Mouse (Mus musculus): ENCODE results near the gene Rsrc1. TPM values are rescaled to one million over a fixed set of nuclear protein-coding genes. Genes with fewer than 3 reads are reported as not detected.

Gene Rsrc1
- 27.0 and 29.1 TPM in 2 replicates for polyA plus RNA-seq (2015; fragmentation: Nextera tagmentation; extraction: Ambion mirVana)

DNA sequence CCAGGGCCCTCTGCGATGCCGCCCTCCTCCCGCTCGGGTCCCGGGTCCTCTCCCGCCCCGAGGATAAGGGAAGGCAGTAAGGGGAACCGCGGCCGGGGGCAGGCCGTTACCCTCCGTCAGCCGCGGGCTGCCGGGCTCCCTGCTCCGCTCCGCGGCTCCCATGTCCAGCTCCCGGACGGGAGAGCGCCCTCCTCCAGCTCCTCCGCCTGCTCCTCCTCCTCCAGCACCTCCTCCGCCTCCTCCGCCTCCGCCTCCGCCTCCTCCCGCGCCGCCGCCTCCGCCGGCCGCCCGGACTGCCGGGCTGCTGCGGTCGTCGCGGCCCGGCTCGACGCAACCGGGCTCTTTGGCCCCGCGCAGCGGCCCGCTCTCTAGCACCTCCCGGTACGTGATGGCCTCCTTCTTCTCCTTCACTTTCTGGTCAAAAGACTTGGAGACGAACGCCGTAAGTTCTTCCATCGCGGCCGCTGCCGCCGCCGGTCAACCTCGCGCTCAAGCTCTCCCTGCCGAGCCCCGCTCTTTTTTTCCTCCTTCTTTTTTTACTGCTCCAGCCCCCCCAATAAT is at the start of gene Rsrc1:
Gene Rsrc1, plus strand, starts transcription at position 290 of the 561 bp plus-strand sequence.

DNA sequence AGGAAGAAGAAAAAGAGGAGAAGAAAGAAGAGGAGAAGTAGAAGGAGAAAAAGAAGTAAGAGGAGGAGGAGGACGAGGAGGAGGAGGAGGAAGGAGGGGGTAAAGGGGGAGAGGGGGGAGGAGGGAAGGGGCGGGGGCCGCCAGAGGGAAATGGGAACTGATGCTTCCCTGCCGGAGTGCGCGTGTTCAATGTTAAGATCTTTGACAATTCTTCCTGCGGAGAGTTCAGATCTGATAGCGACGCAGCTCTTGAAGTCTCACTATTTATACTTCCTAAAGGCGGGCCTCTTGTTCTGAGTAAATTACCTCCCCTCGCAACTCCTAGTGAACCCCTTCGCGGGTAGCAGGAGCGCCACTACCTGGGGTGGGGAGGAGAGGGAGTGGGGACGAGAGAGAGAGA is 516 bp downstream of the Rsrc1 start, which contains the start of gene Shox2:
Gene Shox2, minus strand, starts transcription at position 66 of the 400 bp plus-strand sequence.

DNA sequence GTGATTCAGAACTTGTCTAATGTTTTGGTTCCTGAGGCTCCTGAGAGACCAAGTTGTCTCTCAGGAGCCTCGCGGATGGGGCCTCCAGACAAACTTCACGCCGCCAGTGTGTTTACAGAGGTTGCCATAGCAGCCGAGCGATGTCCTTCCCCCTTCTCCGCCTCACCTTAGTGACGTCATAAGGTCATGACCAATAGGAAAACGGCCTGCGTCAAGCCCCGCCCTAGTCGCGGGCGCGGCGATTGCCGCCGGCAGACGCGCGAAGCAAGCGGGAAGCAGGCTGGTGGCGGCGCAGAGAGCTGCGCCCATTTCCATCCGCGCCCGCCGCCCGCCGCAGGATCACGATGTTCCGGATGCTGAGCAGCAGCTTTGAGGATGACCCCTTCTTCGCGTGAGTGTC is 392.7 kb downstream of the Rsrc1 start, which contains the start of gene Mlf1:
Gene Mlf1, plus strand, starts transcription at position 226 of the 400 bp plus-strand sequence.

DNA sequence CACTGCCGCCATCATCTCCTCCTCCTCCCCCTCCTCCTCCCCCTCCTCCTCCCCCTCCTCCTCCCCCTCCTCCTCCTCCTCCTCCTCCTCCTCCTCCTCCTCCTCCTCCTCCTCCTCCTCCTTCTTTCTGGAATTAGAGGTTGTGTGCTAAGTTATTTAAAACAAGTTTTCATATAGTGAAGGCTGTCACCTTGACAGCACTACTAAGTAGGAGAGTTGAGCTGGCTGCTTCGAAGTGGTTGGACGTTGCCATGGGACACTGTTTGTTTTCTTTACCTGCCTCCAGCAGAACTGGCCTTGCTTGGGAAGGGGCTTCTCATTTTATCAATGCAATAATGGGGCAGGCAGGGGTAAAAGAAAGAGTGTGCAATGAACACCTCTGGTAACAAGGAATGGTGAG is 393.9 kb downstream of the Rsrc1 start, which contains the start of gene Gm17402:
Gene Gm17402, minus strand, starts transcription at position 101 of the 400 bp plus-strand sequence.

Other genes starting within 250 kb of the Rsrc1 start
- 5.2 and 7.5 TPM in 2 replicates for gene Shox2, start 381 bp downstream of the Rsrc1 start, polyA plus RNA-seq (2015; fragmentation: Nextera tagmentation; extraction: Ambion mirVana)

All from neural tube, postnatal 0 days (tissue).